Mouse (Mus musculus) hindbrain, embryonic 13.5 days (tissue): Measurements from ENCODE around the gene Notch2. TPM values are rescaled to one million over a fixed set of nuclear protein-coding genes. Genes with fewer than 3 reads are reported as not detected.

Experiments
- ATAC-seq: fragments of 200-750 bp; cut with Nextera tagmentation; 2 replicates; pipeline ENCODE4 v1.8.0; 2017; ENCODE audit warnings: moderate TSS enrichment; ENCODE audit not compliant: low FRiP score
- H3K27ac ChIP-seq: fragments of 300-500 bp; sonication (generic); 2 replicates; pipeline ENCODE4 v1.5.1; 2015; ENCODE audit warnings: inconsistent platforms, mild to moderate bottlenecking, moderate library complexity
- H3K27me3 ChIP-seq: fragments of 300-500 bp; sonication (generic); 2 replicates; pipeline ENCODE4 v1.6.1; 2015; ENCODE audit warnings: mild to moderate bottlenecking, inconsistent platforms
- H3K36me3 ChIP-seq: fragments of 300-500 bp; sonication (generic); 2 replicates; pipeline ENCODE4 v1.6.1; 2015; ENCODE audit warnings: mild to moderate bottlenecking, inconsistent platforms
- H3K4me1 ChIP-seq: fragments of 300-500 bp; sonication (generic); replicated peaks from 2 replicates; pipeline ENCODE4 v1.6.1; 2015; ENCODE audit warnings: inconsistent platforms
- H3K4me2 ChIP-seq: fragments of 300-500 bp; sonication (generic); 2 replicates; pipeline ENCODE4 v1.6.1; 2015; ENCODE audit warnings: inconsistent platforms, mild to moderate bottlenecking, moderate library complexity
- H3K4me3 ChIP-seq: fragments of 300-500 bp; sonication (generic); 2 replicates; pipeline ENCODE4 v1.5.1; 2015; ENCODE audit warnings: mild to moderate bottlenecking, inconsistent platforms
- H3K9ac ChIP-seq: fragments of 300-500 bp; sonication (generic); 2 replicates; pipeline ENCODE4 v1.6.1; 2015; ENCODE audit warnings: mild to moderate bottlenecking, inconsistent platforms
- H3K9me3 ChIP-seq: fragments of 300-500 bp; sonication (generic); 2 replicates; pipeline ENCODE4 v1.6.1; 2016; ENCODE audit warnings: inconsistent platforms
- WGBS: fragments of 180-500 bp; shearing (Covaris S2); methylation state at CpG from one replicate; pipeline ENCODE4 v1.1.7; 2015; 5-methylcytosine and 5-hydroxymethylcytosine counted together
- polyA plus RNA-seq: library from polyadenylated mRNA; unstranded; fragments of >200 nt; fragmentation: Nextera tagmentation; extraction: Ambion mirVana; gene quantifications from 2 replicates; pipeline ENCODE4 v1.2.1, GENCODE M21; 2015

Notch2 gene
- polyA plus RNA-seq, 1 experiment from 2014 or later: 12.0 TPM

- peaks cover 61% of the 10 kb centered on the region for H3K4me1 ChIP-seq
- H3K9ac ChIP-seq: no peak overlapping the region
These were observed 23.8 kb downstream of the Notch2 start for GRCm38 (mm10) chr3:98037151-98037550.

GRCm38 (mm10) chr3:98038658-98039057 lies 25.3 kb downstream of the Notch2 start:
- Histone ChIP-seq H3K9me3 (no peaks in the 10 kb centered on the region), H3K36me3 (no peaks in the 10 kb centered on the region), H3K27ac (peak overlapping the region; percentile 30), H3K27me3 (no peaks in the 10 kb centered on the region), H3K4me1 (peaks cover 63% of the 10 kb centered on the region), H3K4me2 (no peak overlapping the region), H3K9ac (no peak overlapping the region), H3K4me3 (no peak overlapping the region)
- no peak for ATAC-seq
- 72% methylated on average over 8 of the region's 8 CpGs for WGBS

More at GRCm38 (mm10) chr3:98037151-98037550, 23.8 kb downstream of the Notch2 start:
- Histone ChIP-seq H3K27ac (0 out of 2 replicates have a peak overlapping the region, but pooled peaks have one; percentile 36), H3K9me3 (no peaks in the 10 kb centered on the region), H3K4me3 (no peak overlapping the region), H3K36me3 (no peaks in the 10 kb centered on the region), H3K27me3 (no peaks in the 10 kb centered on the region), H3K4me2 (no peak overlapping the region)
- WGBS: 71% methylated on average over 7 of the region's 7 CpGs
- ATAC-seq: no peak

- Histone ChIP-seq H3K4me3 (no peak overlapping the region), H3K27ac (peak overlapping the region; percentile 35)
These were observed 25.9 kb downstream of the Notch2 start for GRCm38 (mm10) chr3:98039223-98039622.

GRCm38 (mm10) chr3:98039666-98040456 lies 26.5 kb downstream of the Notch2 start:
- WGBS: 86% methylated on average over 16 of the region's 16 CpGs

More at GRCm38 (mm10) chr3:98039223-98039622, 25.9 kb downstream of the Notch2 start:
- no peak overlapping the region for H3K4me2 ChIP-seq
- WGBS: 49% methylated on average over 5 of the region's 5 CpGs
- no peak for ATAC-seq
- no peak overlapping the region for H3K9ac ChIP-seq
- H3K4me1 ChIP-seq: peaks cover 65% of the 10 kb centered on the region
- no peaks in the 10 kb centered on the region for H3K27me3 ChIP-seq
- H3K9me3 ChIP-seq: no peaks in the 10 kb centered on the region
- no peaks in the 10 kb centered on the region for H3K36me3 ChIP-seq

GRCm38 (mm10) chr3:98040836-98041235 lies 27.5 kb downstream of the Notch2 start:
- 86% methylated on average over 6 of the region's 6 CpGs for WGBS
- H3K27me3 ChIP-seq: no peaks in the 10 kb centered on the region
- no peak for ATAC-seq

More at GRCm38 (mm10) chr3:98039666-98040456, 26.5 kb downstream of the Notch2 start:
- H3K9ac ChIP-seq: no peak overlapping the region
- H3K9me3 ChIP-seq: no peaks in the 10 kb centered on the region
- no peaks in the 10 kb centered on the region for H3K36me3 ChIP-seq
- no peak overlapping the region for H3K4me3 ChIP-seq
- no peak for ATAC-seq
- H3K27ac ChIP-seq: peak overlapping the region; percentile 35; the same call in 1 of the 2 replicates
- no peaks in the 10 kb centered on the region for H3K27me3 ChIP-seq
- no peak overlapping the region for H3K4me2 ChIP-seq
- peaks cover 63% of the 10 kb centered on the region for H3K4me1 ChIP-seq

GRCm38 (mm10) chr3:98042301-98042700 lies 29.0 kb downstream of the Notch2 start:
- Histone ChIP-seq H3K4me3 (no peak overlapping the region), H3K9ac (peak overlapping the region; percentile 53), H3K4me1 (peaks cover 61% of the 10 kb centered on the region), H3K9me3 (no peaks in the 10 kb centered on the region), H3K27me3 (no peaks in the 10 kb centered on the region), H3K27ac (peak overlapping the region; percentile 84), H3K36me3 (no peaks in the 10 kb centered on the region), H3K4me2 (peak overlapping the region; percentile 21; the same call in 1 of the 2 replicates)
- WGBS: 65% methylated on average over 6 of the region's 6 CpGs
- no peak for ATAC-seq

More at GRCm38 (mm10) chr3:98040836-98041235, 27.5 kb downstream of the Notch2 start:
- Histone ChIP-seq H3K27ac (no peak overlapping the region), H3K4me2 (no peak overlapping the region), H3K9ac (no peak overlapping the region), H3K9me3 (no peaks in the 10 kb centered on the region), H3K4me1 (peaks cover 59% of the 10 kb centered on the region), H3K36me3 (no peaks in the 10 kb centered on the region), H3K4me3 (no peak overlapping the region)

GRCm38 (mm10) chr3:98042955-98043456 lies 29.7 kb downstream of the Notch2 start:
- Histone ChIP-seq H3K9me3 (no peaks in the 10 kb centered on the region), H3K4me2 (peak overlapping the region; percentile 21; the same call in 1 of the 2 replicates), H3K27ac (peak overlapping the region; percentile 84), H3K27me3 (no peaks in the 10 kb centered on the region), H3K4me1 (peaks cover 57% of the 10 kb centered on the region), H3K36me3 (no peaks in the 10 kb centered on the region), H3K9ac (peak overlapping the region; percentile 53), H3K4me3 (no peak overlapping the region)
- peak; percentile 70 for ATAC-seq
- WGBS: 4% methylated on average over 9 of the region's 9 CpGs

- Histone ChIP-seq H3K4me2 (0 out of 2 replicates have a peak overlapping the region, but pooled peaks have one; percentile 21), H3K9me3 (no peaks in the 10 kb centered on the region), H3K4me1 (peaks cover 55% of the 10 kb centered on the region), H3K36me3 (no peaks in the 10 kb centered on the region), H3K27ac (peak overlapping the region; percentile 84), H3K27me3 (no peaks in the 10 kb centered on the region), H3K4me3 (no peak overlapping the region), H3K9ac (no peak overlapping the region)
- 49% methylated on average over 4 of the region's 4 CpGs for WGBS
- ATAC-seq: peak; percentile 44; the same call in 1 of the 2 replicates
These were observed 30.3 kb downstream of the Notch2 start for GRCm38 (mm10) chr3:98043669-98044068.

GRCm38 (mm10) chr3:98044768-98045368 lies 31.5 kb downstream of the Notch2 start:
- no peak for ATAC-seq
- H3K4me1 ChIP-seq: peaks cover 52% of the 10 kb centered on the region
- H3K4me2 ChIP-seq: no peak overlapping the region
- 94% methylated on average over 4 of the region's 4 CpGs for WGBS
- H3K27ac ChIP-seq: no peak overlapping the region
- H3K9me3 ChIP-seq: no peaks in the 10 kb centered on the region
- no peak overlapping the region for H3K4me3 ChIP-seq
- H3K9ac ChIP-seq: no peak overlapping the region
- no peaks in the 10 kb centered on the region for H3K27me3 ChIP-seq
- H3K36me3 ChIP-seq: no peaks in the 10 kb centered on the region

GRCm38 (mm10) chr3:98045465-98046148 lies 32.3 kb downstream of the Notch2 start:
- ATAC-seq: no peak
- peaks cover 55% of the 10 kb centered on the region for H3K4me1 ChIP-seq
- WGBS: 70% methylated on average over 8 of the region's 8 CpGs
- H3K36me3 ChIP-seq: no peaks in the 10 kb centered on the region
- no peak overlapping the region for H3K4me3 ChIP-seq
- no peak overlapping the region for H3K9ac ChIP-seq
- H3K4me2 ChIP-seq: no peak overlapping the region
- H3K9me3 ChIP-seq: no peaks in the 10 kb centered on the region
- H3K27ac ChIP-seq: peak overlapping the region; percentile 14
- H3K27me3 ChIP-seq: no peaks in the 10 kb centered on the region

- no peaks in the 10 kb centered on the region for H3K9me3 ChIP-seq
- WGBS: 68% methylated on average over 8 of the region's 8 CpGs
- no peaks in the 10 kb centered on the region for H3K27me3 ChIP-seq
- no peak overlapping the region for H3K27ac ChIP-seq
- no peak overlapping the region for H3K4me3 ChIP-seq
- no peak overlapping the region for H3K9ac ChIP-seq
- ATAC-seq: no peak
- H3K4me1 ChIP-seq: peaks cover 60% of the 10 kb centered on the region
- H3K36me3 ChIP-seq: no peaks in the 10 kb centered on the region
- no peak overlapping the region for H3K4me2 ChIP-seq
These were observed 33.0 kb downstream of the Notch2 start for GRCm38 (mm10) chr3:98046305-98046704.

- 71% methylated on average over 1 of the region's 1 CpGs for WGBS
These were observed 36.3 kb downstream of the Notch2 start for GRCm38 (mm10) chr3:98049671-98050070.

More at GRCm38 (mm10) chr3:98049671-98050070, 36.3 kb downstream of the Notch2 start:
- Histone ChIP-seq H3K4me3 (no peak overlapping the region), H3K27ac (no peak overlapping the region), H3K4me2 (no peak overlapping the region), H3K9me3 (no peaks in the 10 kb centered on the region), H3K9ac (no peak overlapping the region), H3K4me1 (peaks cover 51% of the 10 kb centered on the region), H3K36me3 (no peaks in the 10 kb centered on the region), H3K27me3 (no peaks in the 10 kb centered on the region)
- no peak for ATAC-seq
